Mouse (Mus musculus): ENCODE measurements around the gene Arf1. TPM values are rescaled to one million over a fixed set of nuclear protein-coding genes. Genes with fewer than 3 reads are reported as not detected.

Arf1 gene
- total and polyA plus RNA-seq, 3 experiments: 175 to 308 (median 216) TPM

GRCm38 (mm10) chr11:59201216-59202002 is 26.7 kb downstream of the Arf1 start:
- peaks cover 49% of the 10 kb centered on the region for H3K36me3 ChIP-seq (replicated peaks)
- H3K4me1 ChIP-seq (ENCODE audit: insufficient read depth, low read depth, low read length): peaks cover 18% of the 10 kb centered on the region
- 0 out of 2 replicates have a peak, but pooled peaks have one; percentile 45 for ATAC-seq (ENCODE audit: extremely low read depth, insufficient number of reproducible peaks, low FRiP score, poor library complexity, severe bottlenecking)
- no peaks in the 10 kb centered on the region for H3K9me3 ChIP-seq (replicated peaks)
- H3K4me3 ChIP-seq (ENCODE audit: low read depth, low read length): peak overlapping the region; percentile 80
- peak; percentile 43 for DNase-seq (ENCODE audit: low spot score)
- TF ChIP-seq GATA1 (IDR thresholded peaks at IDR 0.05; ENCODE audit: borderline replicate concordance, low read length): no peak
- no peak for TF ChIP-seq TAL1 (conservative IDR thresholded peaks at IDR 0.05; ENCODE audit: low read depth, low read length)
- no peak for TF ChIP-seq POLR2AphosphoS5 (IDR thresholded peaks at IDR 0.05; ENCODE audit: insufficient replicate concordance, low read depth, low read length)
- no peak for TF ChIP-seq CTCF (IDR thresholded peaks at IDR 0.05; ENCODE audit: low read depth, low read length)
- no peak for TF ChIP-seq GATA2 (IDR thresholded peaks at IDR 0.05; ENCODE audit: borderline replicate concordance, low read depth, low read length)
- no peaks in the 10 kb centered on the region for H3K27me3 ChIP-seq (ENCODE audit: insufficient read depth, low read length)

GRCm38 (mm10) chr11:59196230-59196629 is 31.8 kb downstream of the Arf1 start:
- Histone ChIP-seq H3K4me3 (ENCODE audit: low read depth, low read length) (no peak overlapping the region), H3K9me3 (replicated peaks) (no peaks in the 10 kb centered on the region), H3K27me3 (ENCODE audit: insufficient read depth, low read length) (peaks cover 3% of the 10 kb centered on the region), H3K36me3 (replicated peaks) (peaks cover 22% of the 10 kb centered on the region), H3K4me1 (ENCODE audit: insufficient read depth, low read depth, low read length) (peaks cover 13% of the 10 kb centered on the region)
- ATAC-seq (ENCODE audit: extremely low read depth, insufficient number of reproducible peaks, low FRiP score, poor library complexity, severe bottlenecking) (no peak), DNase-seq (ENCODE audit: low spot score) (no peak)
- TF ChIP-seq CTCF (IDR thresholded peaks at IDR 0.05; ENCODE audit: low read depth, low read length) (no peak), POLR2AphosphoS5 (IDR thresholded peaks at IDR 0.05; ENCODE audit: insufficient replicate concordance, low read depth, low read length) (no peak), GATA1 (IDR thresholded peaks at IDR 0.05; ENCODE audit: borderline replicate concordance, low read length) (no peak), TAL1 (conservative IDR thresholded peaks at IDR 0.05; ENCODE audit: low read depth, low read length) (no peak), GATA2 (IDR thresholded peaks at IDR 0.05; ENCODE audit: borderline replicate concordance, low read depth, low read length) (no peak)

DNA sequence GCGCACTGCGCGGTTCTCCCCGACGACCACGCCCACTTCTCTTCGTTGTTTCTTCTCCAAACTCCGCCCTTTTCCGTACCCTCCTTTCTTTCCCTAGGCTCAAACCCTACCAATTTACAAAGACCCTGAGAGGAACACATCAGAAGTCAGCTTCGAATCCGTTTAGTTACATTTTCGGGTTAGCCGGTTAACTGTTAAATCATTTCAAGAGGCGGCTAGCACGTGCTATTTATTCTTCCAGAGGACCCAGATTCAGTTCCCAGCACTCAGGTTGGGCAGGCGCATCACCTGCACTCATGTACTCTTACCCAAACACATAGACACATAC is 36.0 kb downstream of the Arf1 start, which contains the start of gene Guk1:
Gene Guk1, minus strand, starts transcription at position 154 of the 328 bp plus-strand sequence.
- peaks cover 3% of the 10 kb centered on the region for H3K27me3 ChIP-seq (ENCODE audit: insufficient read depth, low read length)
- H3K4me1 ChIP-seq (ENCODE audit: insufficient read depth, low read depth, low read length): peaks cover 36% of the 10 kb centered on the region
- DNase-seq (ENCODE audit: low spot score) (no peak), ATAC-seq (ENCODE audit: extremely low read depth, insufficient number of reproducible peaks, low FRiP score, poor library complexity, severe bottlenecking) (no peak)
- no peaks in the 10 kb centered on the region for H3K9me3 ChIP-seq (replicated peaks)
- no peak for TF ChIP-seq TAL1 (conservative IDR thresholded peaks at IDR 0.05; ENCODE audit: low read depth, low read length)
- no peak for TF ChIP-seq GATA2 (IDR thresholded peaks at IDR 0.05; ENCODE audit: borderline replicate concordance, low read depth, low read length)
- no peak for TF ChIP-seq CTCF (IDR thresholded peaks at IDR 0.05; ENCODE audit: low read depth, low read length)
- TF ChIP-seq POLR2AphosphoS5 (IDR thresholded peaks at IDR 0.05; ENCODE audit: insufficient replicate concordance, low read depth, low read length): no peak
- TF ChIP-seq GATA1 (IDR thresholded peaks at IDR 0.05; ENCODE audit: borderline replicate concordance, low read length): no peak
- H3K4me3 ChIP-seq (ENCODE audit: low read depth, low read length): peak within 1 kb of the TSS; percentile 80
- peaks cover 33% of the 10 kb centered on the region for H3K36me3 ChIP-seq (replicated peaks)

GRCm38 (mm10) chr11:59191231-59192058 is 36.6 kb downstream of the Arf1 start:
- Histone ChIP-seq H3K36me3 (replicated peaks) (peaks cover 39% of the 10 kb centered on the region), H3K27me3 (ENCODE audit: insufficient read depth, low read length) (peaks cover 3% of the 10 kb centered on the region), H3K4me3 (ENCODE audit: low read depth, low read length) (peak overlapping the region; percentile 80), H3K4me1 (ENCODE audit: insufficient read depth, low read depth, low read length) (peaks cover 38% of the 10 kb centered on the region), H3K9me3 (replicated peaks) (no peaks in the 10 kb centered on the region)
- peak; percentile 86 for DNase-seq (ENCODE audit: low spot score)
- ATAC-seq (ENCODE audit: extremely low read depth, insufficient number of reproducible peaks, low FRiP score, poor library complexity, severe bottlenecking): peak; percentile 78
- no peak for TF ChIP-seq POLR2AphosphoS5 (IDR thresholded peaks at IDR 0.05; ENCODE audit: insufficient replicate concordance, low read depth, low read length)
- TF ChIP-seq CTCF (IDR thresholded peaks at IDR 0.05; ENCODE audit: low read depth, low read length): no peak
- no peak for TF ChIP-seq GATA1 (IDR thresholded peaks at IDR 0.05; ENCODE audit: borderline replicate concordance, low read length)
- no peak for TF ChIP-seq GATA2 (IDR thresholded peaks at IDR 0.05; ENCODE audit: borderline replicate concordance, low read depth, low read length)
- no peak for TF ChIP-seq TAL1 (conservative IDR thresholded peaks at IDR 0.05; ENCODE audit: low read depth, low read length)

GRCm38 (mm10) chr11:59187706-59188105 is 40.4 kb downstream of the Arf1 start:
- H3K4me3 ChIP-seq (ENCODE audit: low read depth, low read length): no peak overlapping the region
- no peak for TF ChIP-seq GATA1 (IDR thresholded peaks at IDR 0.05; ENCODE audit: borderline replicate concordance, low read length)
- no peak for TF ChIP-seq POLR2AphosphoS5 (IDR thresholded peaks at IDR 0.05; ENCODE audit: insufficient replicate concordance, low read depth, low read length)
- TF ChIP-seq TAL1 (conservative IDR thresholded peaks at IDR 0.05; ENCODE audit: low read depth, low read length): no peak
- no peak for TF ChIP-seq CTCF (IDR thresholded peaks at IDR 0.05; ENCODE audit: low read depth, low read length)
- no peak for TF ChIP-seq GATA2 (IDR thresholded peaks at IDR 0.05; ENCODE audit: borderline replicate concordance, low read depth, low read length)
- H3K4me1 ChIP-seq (ENCODE audit: insufficient read depth, low read depth, low read length): peaks cover 50% of the 10 kb centered on the region
- no peaks in the 10 kb centered on the region for H3K27me3 ChIP-seq (ENCODE audit: insufficient read depth, low read length)
- peaks cover 76% of the 10 kb centered on the region for H3K36me3 ChIP-seq (replicated peaks)
- DNase-seq (ENCODE audit: low spot score) (no peak), ATAC-seq (ENCODE audit: extremely low read depth, insufficient number of reproducible peaks, low FRiP score, poor library complexity, severe bottlenecking) (no peak)
- no peaks in the 10 kb centered on the region for H3K9me3 ChIP-seq (replicated peaks)

GRCm38 (mm10) chr11:59185490-59185889 is 42.6 kb downstream of the Arf1 start:
- Histone ChIP-seq H3K27me3 (ENCODE audit: insufficient read depth, low read length) (no peaks in the 10 kb centered on the region), H3K4me1 (ENCODE audit: insufficient read depth, low read depth, low read length) (peaks cover 46% of the 10 kb centered on the region), H3K4me3 (ENCODE audit: low read depth, low read length) (no peak overlapping the region), H3K36me3 (replicated peaks) (peaks cover 88% of the 10 kb centered on the region), H3K9me3 (replicated peaks) (no peaks in the 10 kb centered on the region)
- ATAC-seq (ENCODE audit: extremely low read depth, insufficient number of reproducible peaks, low FRiP score, poor library complexity, severe bottlenecking) (no peak), DNase-seq (ENCODE audit: low spot score) (no peak)
- no peak for TF ChIP-seq TAL1 (conservative IDR thresholded peaks at IDR 0.05; ENCODE audit: low read depth, low read length)
- no peak for TF ChIP-seq POLR2AphosphoS5 (IDR thresholded peaks at IDR 0.05; ENCODE audit: insufficient replicate concordance, low read depth, low read length)
- TF ChIP-seq GATA1 (IDR thresholded peaks at IDR 0.05; ENCODE audit: borderline replicate concordance, low read length): no peak
- TF ChIP-seq GATA2 (IDR thresholded peaks at IDR 0.05; ENCODE audit: borderline replicate concordance, low read depth, low read length): no peak
- TF ChIP-seq CTCF (IDR thresholded peaks at IDR 0.05; ENCODE audit: low read depth, low read length): no peak
